Mouse (Mus musculus) heart, embryonic 16.5 days (tissue): ENCODE data around the gene Olfr1032. TPM values are rescaled to one million over a fixed set of nuclear protein-coding genes. Genes with fewer than 3 reads are reported as not detected.
A peak's percentile ranks its signal among the peaks of the same experiment; 100 is the strongest.
"Not testable (repeated sequence)": the region's sequence is repeated elsewhere in the genome, so short reads cannot be mapped to it uniquely, and the experiment has no call there.

Source experiments
- ATAC-seq: fragments of 200-750 bp; cut with Nextera tagmentation; replicated peaks from 2 replicates; pipeline ENCODE4 v1.8.0; 2017; ENCODE audit warnings: moderate number of reproducible peaks; ENCODE audit not compliant: insufficient read depth, low FRiP score; ENCODE audit errors: extremely low read depth
- H3K27ac ChIP-seq: fragments of 300-500 bp; sonication (generic); 2 replicates; pipeline ENCODE4 v1.5.1; 2014; ENCODE audit warnings: mild to moderate bottlenecking, low read length, control low read depth, moderate library complexity
- H3K27me3 ChIP-seq: fragments of 300-500 bp; sonication (generic); 2 replicates; pipeline ENCODE4 v1.6.1; 2014; ENCODE audit warnings: low read length, mixed read lengths; ENCODE audit not compliant: control insufficient read depth, insufficient read depth
- H3K36me3 ChIP-seq: fragments of 300-500 bp; sonication (generic); 2 replicates; pipeline ENCODE4 v1.6.1; 2014; ENCODE audit not compliant: control insufficient read depth, insufficient read depth
- H3K4me1 ChIP-seq: fragments of 300-500 bp; sonication (generic); 2 replicates; pipeline ENCODE4 v1.6.1; 2014; ENCODE audit warnings: low read length, mixed read lengths; ENCODE audit not compliant: control insufficient read depth, insufficient read depth
- H3K4me2 ChIP-seq: fragments of 300-500 bp; sonication (generic); 2 replicates; pipeline ENCODE4 v1.6.1; 2014; ENCODE audit warnings: low read depth, mild to moderate bottlenecking, control low read depth, low read length
- H3K4me3 ChIP-seq: fragments of 300-500 bp; sonication (generic); 2 replicates; pipeline ENCODE4 v1.5.1; 2014; ENCODE audit warnings: mild to moderate bottlenecking, control low read depth, low read length
- H3K9ac ChIP-seq: fragments of 300-500 bp; sonication (generic); 2 replicates; pipeline ENCODE4 v1.6.1; 2014; ENCODE audit warnings: low read length, control low read depth
- H3K9me3 ChIP-seq: fragments of 300-500 bp; sonication (generic); replicated peaks from 2 replicates; pipeline ENCODE4 v1.6.1; 2016; ENCODE audit warnings: low read length; ENCODE audit not compliant: control insufficient read depth
- WGBS: fragments of 180-500 bp; shearing (Covaris S2); extraction: QIAGEN DNeasy Blood & Tissue Kit; methylation state at CpG from one replicate; pipeline ENCODE4 v1.1.7; 2014; 5-methylcytosine and 5-hydroxymethylcytosine counted together
- polyA plus RNA-seq: library from polyadenylated mRNA; unstranded; fragments of >200 nt; fragmentation: Nextera tagmentation; extraction: Ambion mirVana; gene quantifications from 2 replicates; pipeline ENCODE4 v1.2.1, GENCODE M21; 2015

The Olfr1032 gene
- polyA plus RNA-seq: not detected in 2 replicates

DNA sequence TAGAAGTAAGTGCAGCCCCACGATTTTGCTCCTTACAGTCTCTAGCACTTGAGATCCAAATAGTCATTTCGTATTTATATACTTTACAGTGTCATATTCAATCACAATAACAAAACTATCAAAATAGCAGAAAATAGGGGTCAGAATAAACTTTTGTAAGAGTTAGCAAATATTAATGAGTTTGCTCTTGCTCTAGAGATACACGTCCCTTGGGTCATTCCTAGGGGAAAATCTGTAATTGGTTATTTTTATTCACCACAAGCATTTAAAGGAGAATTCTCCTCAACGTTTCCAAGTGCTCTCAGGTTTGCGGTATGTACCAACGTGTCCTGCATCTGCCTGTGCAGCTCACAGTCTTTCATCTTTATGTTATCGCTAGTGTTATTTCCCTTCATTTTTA is at the start of gene Olfr1032:
Gene Olfr1032 (plus strand): TSS at position 301 of the 400 bp plus-strand sequence.
- 79% methylated on average over 7 of the region's 7 CpGs for WGBS
- Histone ChIP-seq H3K9ac (no peak within 1 kb of the TSS), H3K9me3 (no peaks in the 10 kb centered on the region), H3K4me3 (no peak within 1 kb of the TSS), H3K27me3 (no peaks in the 10 kb centered on the region), H3K27ac (no peak within 1 kb of the TSS), H3K36me3 (no peaks in the 10 kb centered on the region), H3K4me1 (no peaks in the 10 kb centered on the region), H3K4me2 (no peak within 1 kb of the TSS)
- ATAC-seq: no peak

DNA sequence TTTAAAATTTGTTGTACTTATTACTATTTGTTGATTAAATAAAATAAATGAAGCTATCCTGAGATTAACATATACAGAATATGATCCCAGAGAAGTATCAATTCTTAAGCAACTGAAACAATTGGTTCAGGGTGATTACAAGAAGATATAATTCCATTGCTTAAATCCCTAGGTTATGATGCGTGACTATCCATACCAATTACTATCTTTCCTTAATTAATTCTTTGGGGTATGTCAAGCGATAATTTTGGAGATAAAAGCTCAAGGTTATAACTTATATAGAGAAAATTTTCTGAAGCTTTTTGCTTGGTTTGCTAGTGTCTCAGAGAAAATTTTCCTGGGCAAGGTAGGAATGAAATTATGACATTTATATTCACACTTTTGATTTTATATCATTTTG is 31.7 kb upstream of the Olfr1032 start, which contains the start of gene Olfr1029:
Gene Olfr1029 (plus strand): TSS at position 301 of the 400 bp plus-strand sequence.
- no peaks in the 10 kb centered on the region for H3K27me3 ChIP-seq
- no peak within 1 kb of the TSS for H3K4me2 ChIP-seq
- H3K4me3 ChIP-seq: no peak within 1 kb of the TSS
- 74% methylated on average over 2 of the region's 2 CpGs for WGBS
- H3K9ac ChIP-seq: no peak within 1 kb of the TSS
- H3K36me3 ChIP-seq: no peaks in the 10 kb centered on the region
- H3K9me3 ChIP-seq: no peaks in the 10 kb centered on the region
- no peak for ATAC-seq
- H3K4me1 ChIP-seq: no peaks in the 10 kb centered on the region
- H3K27ac ChIP-seq: no peak within 1 kb of the TSS

GRCm38 (mm10) chr2:85978976-85979375 is 26.4 kb upstream of the Olfr1032 start, which contains the start of gene Olfr1030:
Olfr1030 (plus strand) TSS chr2:85979276.
- no peak within 1 kb of the TSS for H3K4me3 ChIP-seq
- 52% methylated on average over 1 of the region's 1 CpGs for WGBS
- H3K9me3 ChIP-seq: no peaks in the 10 kb centered on the region
- H3K4me1 ChIP-seq: no peaks in the 10 kb centered on the region
- H3K36me3 ChIP-seq: no peaks in the 10 kb centered on the region
- H3K9ac ChIP-seq: no peak within 1 kb of the TSS
- H3K27ac ChIP-seq: no peak within 1 kb of the TSS
- ATAC-seq: no peak
- H3K27me3 ChIP-seq: no peaks in the 10 kb centered on the region
- H3K4me2 ChIP-seq: no peak within 1 kb of the TSS

- H3K27me3 ChIP-seq: no peaks in the 10 kb centered on the region
- WGBS: 48% methylated on average over 3 of the region's 3 CpGs
- H3K4me1 ChIP-seq: no peaks in the 10 kb centered on the region
- no peaks in the 10 kb centered on the region for H3K36me3 ChIP-seq
- ATAC-seq: no peak
- H3K9ac ChIP-seq: no peak within 1 kb of the TSS
- H3K4me3 ChIP-seq: no peak within 1 kb of the TSS
- no peak within 1 kb of the TSS for H3K4me2 ChIP-seq
- no peak within 1 kb of the TSS for H3K27ac ChIP-seq
- H3K9me3 ChIP-seq: no peaks in the 10 kb centered on the region
These were observed 15.3 kb upstream of the Olfr1032 start, which contains the start of gene Olfr1031 for GRCm38 (mm10) chr2:85990004-85990403. Olfr1031 (plus strand) TSS chr2:85990304.

- not testable (repeated sequence) for H3K27me3 ChIP-seq, H3K4me1 ChIP-seq, H3K9me3 ChIP-seq, ATAC-seq, H3K36me3 ChIP-seq
- Histone ChIP-seq H3K9ac (peak within 1 kb of the TSS; percentile 57), H3K4me2 (peak within 1 kb of the TSS; percentile 62), H3K4me3 (peak within 1 kb of the TSS; percentile 54), H3K27ac (peak within 1 kb of the TSS; percentile 73)
- WGBS: under 1% methylated on average over 10 of the region's 11 CpGs
These were observed 15.1 kb downstream of the Olfr1032 start, which contains the start of gene Olfr1033 for GRCm38 (mm10) chr2:86020406-86020805. Olfr1033 (plus strand) TSS chr2:86020633.

- H3K36me3 ChIP-seq, H3K4me1 ChIP-seq, H3K9me3 ChIP-seq, H3K27me3 ChIP-seq, ATAC-seq, H3K27ac ChIP-seq, H3K4me3 ChIP-seq, H3K4me2 ChIP-seq, H3K9ac ChIP-seq: not testable (repeated sequence)
- 25% methylated on average over 3 of the region's 9 CpGs for WGBS
These were observed 16.2 kb downstream of the Olfr1032 start for GRCm38 (mm10) chr2:86021518-86021917.

DNA sequence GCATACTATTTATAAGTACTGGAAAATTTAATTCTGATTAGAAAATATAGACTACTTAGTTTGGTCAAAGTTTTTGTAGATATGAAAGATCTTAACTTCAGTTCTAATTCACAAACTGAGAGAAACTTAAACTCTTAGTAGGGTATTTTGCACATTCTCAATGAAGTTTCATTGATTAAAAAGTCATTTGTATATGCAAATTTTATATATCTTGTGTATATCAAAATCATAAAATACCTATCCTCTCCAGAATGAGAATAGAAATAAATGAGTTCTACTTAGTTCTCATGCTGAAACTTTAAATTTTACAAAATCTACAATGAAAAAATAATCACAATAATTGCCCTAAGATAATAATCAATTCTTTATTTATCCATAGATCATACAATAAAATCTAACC is 40.2 kb downstream of the Olfr1032 start, which contains the start of gene Olfr1034:
Gene Olfr1034 (plus strand): TSS at position 301 of the 400 bp plus-strand sequence.
- H3K9ac ChIP-seq: no peak within 1 kb of the TSS
- no peaks in the 10 kb centered on the region for H3K27me3 ChIP-seq
- H3K4me3 ChIP-seq: no peak within 1 kb of the TSS
- no peaks in the 10 kb centered on the region for H3K36me3 ChIP-seq
- H3K4me2 ChIP-seq: no peak within 1 kb of the TSS
- ATAC-seq: no peak
- H3K9me3 ChIP-seq: no peaks in the 10 kb centered on the region
- no peak within 1 kb of the TSS for H3K27ac ChIP-seq
- H3K4me1 ChIP-seq: no peaks in the 10 kb centered on the region

- H3K4me2 ChIP-seq, H3K4me3 ChIP-seq, ATAC-seq: not testable (repeated sequence)
These were observed 45.4 kb downstream of the Olfr1032 start for GRCm38 (mm10) chr2:86050777-86051176.

More at GRCm38 (mm10) chr2:86050777-86051176, 45.4 kb downstream of the Olfr1032 start:
- not testable (repeated sequence) for H3K27ac ChIP-seq, H3K27me3 ChIP-seq, H3K4me1 ChIP-seq, H3K9ac ChIP-seq, H3K36me3 ChIP-seq, H3K9me3 ChIP-seq
